Mouse (Mus musculus): ENCODE results near the gene Ear6. TPM values are rescaled to one million over a fixed set of nuclear protein-coding genes. Genes with fewer than 3 reads are reported as not detected.
"Not testable (repeated sequence)": the region's sequence is repeated elsewhere in the genome, so short reads cannot be mapped to it uniquely, and the experiment has no call there.

Ear6 gene
- polyA plus RNA-seq, 1 experiment from 2014 or later = not detected

- H3K27ac ChIP-seq (ENCODE audit: low read depth, low read length); H3K4me1 ChIP-seq (ENCODE audit: control insufficient read depth, insufficient read depth, low read length); ATAC-seq (ENCODE audit: low read depth); H3K27me3 ChIP-seq (ENCODE audit: control insufficient read depth, insufficient read depth, low read length); H3K9ac ChIP-seq (replicated peaks; ENCODE audit: low read depth, low read length); H3K4me2 ChIP-seq (ENCODE audit: low read depth, low read length); H3K9me3 ChIP-seq (ENCODE audit: control insufficient read depth, low read length); H3K4me3 ChIP-seq (ENCODE audit: low read depth, low read length); H3K36me3 ChIP-seq (ENCODE audit: control insufficient read depth, insufficient read depth, low read length): not testable (repeated sequence)
- 90% methylated on average over 7 of the region's 7 CpGs for WGBS
Measured at GRCm38 (mm10) chr14:51855280-51855679, 1.8 kb downstream of the Ear6 start.

GRCm38 (mm10) chr14:51863603-51864002 is 10.1 kb downstream of the Ear6 start:
- not testable (repeated sequence) for H3K4me1 ChIP-seq (ENCODE audit: control insufficient read depth, insufficient read depth, low read length); H3K4me2 ChIP-seq (ENCODE audit: low read depth, low read length); H3K27ac ChIP-seq (ENCODE audit: low read depth, low read length); H3K36me3 ChIP-seq (ENCODE audit: control insufficient read depth, insufficient read depth, low read length); H3K9ac ChIP-seq (replicated peaks; ENCODE audit: low read depth, low read length); H3K27me3 ChIP-seq (ENCODE audit: control insufficient read depth, insufficient read depth, low read length); ATAC-seq (ENCODE audit: low read depth); H3K4me3 ChIP-seq (ENCODE audit: low read depth, low read length); H3K9me3 ChIP-seq (ENCODE audit: control insufficient read depth, low read length)
- WGBS = 5% methylated on average over 1 of the region's 1 CpGs

GRCm38 (mm10) chr14:51870756-51871155 is 17.3 kb downstream of the Ear6 start:
- H3K4me1 ChIP-seq (ENCODE audit: control insufficient read depth, insufficient read depth, low read length) = no peaks in the 10 kb centered on the region
- no peaks in the 10 kb centered on the region for H3K27me3 ChIP-seq (ENCODE audit: control insufficient read depth, insufficient read depth, low read length)
- no peak for ATAC-seq (ENCODE audit: low read depth)
- no peak overlapping the region for H3K27ac ChIP-seq (ENCODE audit: low read depth, low read length)
- H3K4me2 ChIP-seq (ENCODE audit: low read depth, low read length) = no peak overlapping the region
- WGBS = 81% methylated on average over 2 of the region's 2 CpGs
- no peak overlapping the region for H3K4me3 ChIP-seq (ENCODE audit: low read depth, low read length)
- no peaks in the 10 kb centered on the region for H3K36me3 ChIP-seq (ENCODE audit: control insufficient read depth, insufficient read depth, low read length)
- no peak overlapping the region for H3K9ac ChIP-seq (replicated peaks; ENCODE audit: low read depth, low read length)
- no peaks in the 10 kb centered on the region for H3K9me3 ChIP-seq (ENCODE audit: control insufficient read depth, low read length)

GRCm38 (mm10) chr14:51871741-51872140 is 18.2 kb downstream of the Ear6 start:
- WGBS = 80% methylated on average over 9 of the region's 9 CpGs
- Histone ChIP-seq H3K4me3 (ENCODE audit: low read depth, low read length) (no peak overlapping the region), H3K4me1 (ENCODE audit: control insufficient read depth, insufficient read depth, low read length) (no peaks in the 10 kb centered on the region), H3K36me3 (ENCODE audit: control insufficient read depth, insufficient read depth, low read length) (no peaks in the 10 kb centered on the region), H3K9ac (replicated peaks; ENCODE audit: low read depth, low read length) (no peak overlapping the region), H3K9me3 (ENCODE audit: control insufficient read depth, low read length) (no peaks in the 10 kb centered on the region), H3K27ac (ENCODE audit: low read depth, low read length) (no peak overlapping the region), H3K27me3 (ENCODE audit: control insufficient read depth, insufficient read depth, low read length) (no peaks in the 10 kb centered on the region), H3K4me2 (ENCODE audit: low read depth, low read length) (no peak overlapping the region)
- ATAC-seq (ENCODE audit: low read depth) = no peak

- no peak for ATAC-seq (ENCODE audit: low read depth)
- H3K9me3 ChIP-seq (ENCODE audit: control insufficient read depth, low read length) = no peaks in the 10 kb centered on the region
- H3K27me3 ChIP-seq (ENCODE audit: control insufficient read depth, insufficient read depth, low read length) = no peaks in the 10 kb centered on the region
- no peak overlapping the region for H3K27ac ChIP-seq (ENCODE audit: low read depth, low read length)
- H3K4me3 ChIP-seq (ENCODE audit: low read depth, low read length) = no peak overlapping the region
- H3K4me2 ChIP-seq (ENCODE audit: low read depth, low read length) = no peak overlapping the region
- no peak overlapping the region for H3K9ac ChIP-seq (replicated peaks; ENCODE audit: low read depth, low read length)
- 87% methylated on average over 3 of the region's 3 CpGs for WGBS
- no peaks in the 10 kb centered on the region for H3K36me3 ChIP-seq (ENCODE audit: control insufficient read depth, insufficient read depth, low read length)
- H3K4me1 ChIP-seq (ENCODE audit: control insufficient read depth, insufficient read depth, low read length) = no peaks in the 10 kb centered on the region
Measured at GRCm38 (mm10) chr14:51877517-51877916, 24.0 kb downstream of the Ear6 start.

GRCm38 (mm10) chr14:51883527-51884030 is 30.1 kb downstream of the Ear6 start:
- H3K9ac ChIP-seq (replicated peaks; ENCODE audit: low read depth, low read length) = no peak overlapping the region; the same call in 1 of the 2 replicates
- H3K27me3 ChIP-seq (ENCODE audit: control insufficient read depth, insufficient read depth, low read length) = no peaks in the 10 kb centered on the region
- H3K4me1 ChIP-seq (ENCODE audit: control insufficient read depth, insufficient read depth, low read length) = peaks cover 12% of the 10 kb centered on the region
- peak overlapping the region; percentile 63 for H3K4me3 ChIP-seq (ENCODE audit: low read depth, low read length)
- no peaks in the 10 kb centered on the region for H3K9me3 ChIP-seq (ENCODE audit: control insufficient read depth, low read length)
- peak overlapping the region; percentile 78 for H3K4me2 ChIP-seq (ENCODE audit: low read depth, low read length)
- under 1% methylated on average over 4 of the region's 4 CpGs for WGBS
- H3K27ac ChIP-seq (ENCODE audit: low read depth, low read length) = peak overlapping the region; percentile 76; the same call in 1 of the 2 replicates
- peaks cover 2% of the 10 kb centered on the region for H3K36me3 ChIP-seq (ENCODE audit: control insufficient read depth, insufficient read depth, low read length)
- ATAC-seq (ENCODE audit: low read depth) = peak; percentile 25

GRCm38 (mm10) chr14:51884031-51884544 is 30.6 kb downstream of the Ear6 start:
- WGBS = 2% methylated on average over 14 of the region's 14 CpGs
- peak overlapping the region; percentile 78 for H3K4me2 ChIP-seq (ENCODE audit: low read depth, low read length)
- H3K4me3 ChIP-seq (ENCODE audit: low read depth, low read length) = peak overlapping the region; percentile 63
- peaks cover 12% of the 10 kb centered on the region for H3K4me1 ChIP-seq (ENCODE audit: control insufficient read depth, insufficient read depth, low read length)
- no peaks in the 10 kb centered on the region for H3K27me3 ChIP-seq (ENCODE audit: control insufficient read depth, insufficient read depth, low read length)
- peak overlapping the region; percentile 76 for H3K27ac ChIP-seq (ENCODE audit: low read depth, low read length)
- peak overlapping the region; percentile 16; the same call in 1 of the 2 replicates for H3K9ac ChIP-seq (replicated peaks; ENCODE audit: low read depth, low read length)
- ATAC-seq (ENCODE audit: low read depth) = peak; percentile 50
- no peaks in the 10 kb centered on the region for H3K9me3 ChIP-seq (ENCODE audit: control insufficient read depth, low read length)
- peaks cover 7% of the 10 kb centered on the region for H3K36me3 ChIP-seq (ENCODE audit: control insufficient read depth, insufficient read depth, low read length)

GRCm38 (mm10) chr14:51884598-51885331 is 31.3 kb downstream of the Ear6 start, which contains the start of gene Mettl17:
Gene Mettl17, plus strand, starts transcription at chr14:51884842.
- H3K27ac ChIP-seq (ENCODE audit: low read depth, low read length) = peak within 1 kb of the TSS; percentile 76
- peak within 1 kb of the TSS; percentile 78 for H3K4me2 ChIP-seq (ENCODE audit: low read depth, low read length)
- H3K9me3 ChIP-seq (ENCODE audit: control insufficient read depth, low read length) = no peaks in the 10 kb centered on the region
- peak within 1 kb of the TSS; percentile 63 for H3K4me3 ChIP-seq (ENCODE audit: low read depth, low read length)
- under 1% methylated on average over 43 of the region's 43 CpGs for WGBS
- peak within 1 kb of the TSS; percentile 78 for H3K9ac ChIP-seq (replicated peaks; ENCODE audit: low read depth, low read length)
- peak; percentile 99 for ATAC-seq (ENCODE audit: low read depth)
- peaks cover 12% of the 10 kb centered on the region for H3K4me1 ChIP-seq (ENCODE audit: control insufficient read depth, insufficient read depth, low read length)
- H3K27me3 ChIP-seq (ENCODE audit: control insufficient read depth, insufficient read depth, low read length) = no peaks in the 10 kb centered on the region
- H3K36me3 ChIP-seq (ENCODE audit: control insufficient read depth, insufficient read depth, low read length) = peaks cover 14% of the 10 kb centered on the region

- Histone ChIP-seq H3K4me3 (ENCODE audit: low read depth, low read length) (peak overlapping the region; percentile 63), H3K27ac (ENCODE audit: low read depth, low read length) (no peak overlapping the region), H3K9ac (replicated peaks; ENCODE audit: low read depth, low read length) (0 out of 2 replicates have a peak overlapping the region, but pooled peaks have one; percentile 11), H3K4me2 (ENCODE audit: low read depth, low read length) (peak overlapping the region; percentile 78), H3K27me3 (ENCODE audit: control insufficient read depth, insufficient read depth, low read length) (no peaks in the 10 kb centered on the region), H3K4me1 (ENCODE audit: control insufficient read depth, insufficient read depth, low read length) (peaks cover 12% of the 10 kb centered on the region), H3K36me3 (ENCODE audit: control insufficient read depth, insufficient read depth, low read length) (peaks cover 26% of the 10 kb centered on the region), H3K9me3 (ENCODE audit: control insufficient read depth, low read length) (no peaks in the 10 kb centered on the region)
- 54% methylated on average over 6 of the region's 6 CpGs for WGBS
- no peak for ATAC-seq (ENCODE audit: low read depth)
Measured at GRCm38 (mm10) chr14:51886051-51886450, 32.6 kb downstream of the Ear6 start.

Measured in neural tube, embryonic 14.5 days (tissue).